Mouse (Mus musculus): ENCODE data around the gene Slc39a10. TPM values are rescaled to one million over a fixed set of nuclear protein-coding genes. Genes with fewer than 3 reads are reported as not detected.

Gene Slc39a10
- 66.1 and 73.8 TPM in 2 replicates for polyA plus RNA-seq (2015; fragmentation: Nextera tagmentation; extraction: Ambion mirVana)

DNA sequence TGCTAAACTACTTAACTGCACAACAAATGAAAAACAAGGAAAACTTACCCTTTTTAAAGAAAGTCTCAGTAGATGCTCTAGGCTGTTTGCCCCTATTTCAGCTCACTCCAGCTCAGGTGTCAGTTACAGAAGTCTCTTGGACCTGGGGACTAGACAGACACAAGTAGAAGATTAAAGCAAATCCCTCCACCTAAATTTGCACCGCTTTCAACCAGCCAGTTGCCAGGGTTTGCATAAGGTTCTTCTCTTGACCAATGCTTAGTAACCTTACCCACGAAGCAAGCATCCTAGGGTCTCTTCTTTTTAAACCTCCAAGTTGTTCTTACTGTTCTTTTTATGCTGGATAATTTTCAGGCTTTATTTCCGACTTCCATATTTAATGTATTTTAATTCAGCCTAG lies at the start of gene Slc39a10:
Gene Slc39a10 (minus strand): TSS at position 101 of the 400 bp plus-strand sequence.
- 0 out of 2 replicates have a peak, but pooled peaks cover 2% of the 10 kb centered on the region for H3K4me1 ChIP-seq (replicated peaks)
- H3K9ac ChIP-seq (replicated peaks) = no peak within 1 kb of the TSS
- H3K36me3 ChIP-seq = no peaks in the 10 kb centered on the region
- no peak for ATAC-seq
- H3K9me3 ChIP-seq = no peaks in the 10 kb centered on the region
- H3K4me3 ChIP-seq (replicated peaks) = no peak within 1 kb of the TSS
- H3K27ac ChIP-seq = no peak within 1 kb of the TSS
- H3K4me2 ChIP-seq (replicated peaks) = no peak within 1 kb of the TSS
- WGBS = 64% methylated on average over 3 of the region's 3 CpGs
- H3K27me3 ChIP-seq = no peaks in the 10 kb centered on the region

DNA sequence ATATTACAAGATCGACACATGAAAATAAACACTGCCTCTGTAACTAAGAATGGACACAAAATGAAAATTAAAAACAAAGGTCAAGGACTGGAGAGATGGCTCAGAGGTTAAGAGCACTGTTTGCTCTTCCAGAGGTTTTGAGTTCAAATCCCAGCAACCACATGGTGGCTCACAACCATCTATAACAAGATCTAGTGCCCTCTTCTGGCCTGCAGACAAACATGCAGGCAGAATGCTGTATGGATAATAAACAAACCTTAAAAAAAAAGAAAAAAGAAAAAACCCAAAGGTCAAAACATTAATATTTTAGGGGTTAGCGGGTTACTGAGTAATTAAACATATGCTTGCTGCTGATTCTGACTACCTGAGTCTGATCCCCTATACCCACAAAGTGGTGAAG lies 46.6 kb upstream of the Slc39a10 start:
- Histone ChIP-seq H3K4me2 (replicated peaks) (no peak overlapping the region), H3K36me3 (no peaks in the 10 kb centered on the region), H3K9ac (replicated peaks) (no peak overlapping the region), H3K9me3 (no peaks in the 10 kb centered on the region), H3K27me3 (no peaks in the 10 kb centered on the region), H3K4me3 (replicated peaks) (no peak overlapping the region), H3K4me1 (replicated peaks) (no peaks in the 10 kb centered on the region), H3K27ac (no peak overlapping the region)
- WGBS = 88% methylated on average over 2 of the region's 2 CpGs
- ATAC-seq = no peak

DNA sequence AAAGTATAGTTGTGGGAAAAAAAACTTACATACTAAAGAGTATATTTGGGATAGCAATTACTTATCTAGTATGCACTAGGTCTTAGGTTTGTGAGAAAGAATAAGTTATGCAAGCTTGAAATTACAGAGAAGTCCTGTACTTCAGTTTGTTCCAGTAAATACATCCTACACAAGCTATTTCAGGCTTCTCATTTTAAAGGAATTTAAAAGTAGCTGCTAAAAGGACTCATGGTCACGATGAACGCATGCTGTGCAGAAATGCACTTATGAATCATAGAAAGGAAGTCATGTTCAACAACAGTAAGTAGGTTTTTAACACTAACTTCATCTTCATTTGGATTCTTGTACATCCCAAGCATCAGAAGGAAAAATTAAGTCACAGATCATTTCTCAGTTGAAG lies 45.0 kb upstream of the Slc39a10 start:
- Histone ChIP-seq H3K4me2 (replicated peaks) (no peak overlapping the region), H3K27me3 (no peaks in the 10 kb centered on the region), H3K9me3 (no peaks in the 10 kb centered on the region), H3K36me3 (no peaks in the 10 kb centered on the region), H3K4me3 (replicated peaks) (no peak overlapping the region), H3K4me1 (replicated peaks) (no peaks in the 10 kb centered on the region), H3K27ac (no peak overlapping the region), H3K9ac (replicated peaks) (no peak overlapping the region)
- WGBS = 89% methylated on average over 2 of the region's 2 CpGs
- no peak for ATAC-seq

DNA sequence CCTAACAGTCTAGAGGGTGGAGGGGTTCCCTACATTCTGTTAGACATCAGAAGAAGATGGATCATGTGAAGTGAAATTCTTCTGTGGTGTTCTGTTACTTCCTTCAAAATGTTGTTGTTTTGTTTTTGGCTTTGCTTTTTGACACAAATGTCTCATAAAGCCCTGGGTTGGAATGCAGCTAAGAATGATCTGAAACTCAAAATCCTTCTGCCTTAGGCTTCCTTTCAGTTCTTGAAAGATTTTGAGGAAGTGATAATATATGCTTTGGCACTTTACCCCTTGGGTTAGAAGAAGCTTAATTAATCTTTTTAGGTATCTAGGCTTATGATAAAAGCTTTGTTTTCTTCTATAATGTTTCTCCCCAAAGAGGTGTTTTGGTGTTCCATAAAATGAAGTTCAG lies 34.5 kb upstream of the Slc39a10 start:
- Histone ChIP-seq H3K36me3 (no peaks in the 10 kb centered on the region), H3K4me1 (replicated peaks) (no peaks in the 10 kb centered on the region), H3K9ac (replicated peaks) (no peak overlapping the region), H3K9me3 (no peaks in the 10 kb centered on the region), H3K4me3 (replicated peaks) (no peak overlapping the region), H3K27ac (no peak overlapping the region), H3K4me2 (replicated peaks) (no peak overlapping the region), H3K27me3 (no peaks in the 10 kb centered on the region)
- no peak for ATAC-seq

DNA sequence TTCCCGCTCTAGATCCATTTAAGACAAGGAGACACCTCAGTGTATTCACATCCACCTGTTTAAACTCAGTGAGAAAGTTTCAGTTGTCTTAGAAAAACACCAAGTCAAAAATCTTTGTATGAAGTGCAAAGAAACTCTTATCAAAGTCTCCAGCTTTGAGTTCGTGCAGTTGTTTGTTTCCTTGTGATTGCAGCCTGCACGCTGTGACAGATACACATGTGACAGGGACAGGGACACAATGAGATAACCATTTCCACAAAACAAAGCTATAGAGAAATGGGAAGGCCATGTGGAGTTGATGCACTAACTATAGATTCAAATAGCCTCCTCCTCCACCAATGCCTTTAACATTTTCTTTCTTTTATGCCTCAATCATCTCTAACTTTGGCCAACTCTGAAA lies 33.6 kb upstream of the Slc39a10 start:
- Histone ChIP-seq H3K9ac (replicated peaks) (no peak overlapping the region), H3K4me3 (replicated peaks) (no peak overlapping the region), H3K9me3 (no peaks in the 10 kb centered on the region), H3K4me2 (replicated peaks) (no peak overlapping the region), H3K27ac (no peak overlapping the region), H3K27me3 (no peaks in the 10 kb centered on the region), H3K36me3 (no peaks in the 10 kb centered on the region), H3K4me1 (replicated peaks) (no peaks in the 10 kb centered on the region)
- no peak for ATAC-seq
- WGBS = 89% methylated on average over 3 of the region's 3 CpGs

DNA sequence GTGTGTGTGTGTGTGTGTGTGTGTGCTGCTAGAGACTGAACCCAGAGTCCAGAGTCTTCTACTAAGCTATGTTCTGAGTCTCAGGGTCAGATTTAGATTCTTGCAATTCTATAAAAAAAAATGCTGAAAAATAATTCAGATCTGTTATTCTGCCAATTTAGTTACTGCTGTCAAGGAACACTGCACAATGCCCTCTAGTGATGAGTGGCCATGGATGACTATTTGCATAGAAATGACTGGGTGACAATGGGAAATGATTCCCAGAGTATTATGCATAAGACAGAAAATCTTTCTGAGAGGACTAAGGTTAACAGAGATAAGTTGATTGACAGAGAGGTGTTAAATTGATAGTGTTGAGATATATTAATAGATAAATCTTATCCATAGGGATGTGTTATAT lies 32.3 kb upstream of the Slc39a10 start:
- Histone ChIP-seq H3K27ac (no peak overlapping the region), H3K9me3 (no peaks in the 10 kb centered on the region), H3K4me3 (replicated peaks) (no peak overlapping the region), H3K36me3 (no peaks in the 10 kb centered on the region), H3K4me1 (replicated peaks) (no peaks in the 10 kb centered on the region), H3K4me2 (replicated peaks) (no peak overlapping the region), H3K27me3 (no peaks in the 10 kb centered on the region), H3K9ac (replicated peaks) (no peak overlapping the region)
- ATAC-seq = no peak

DNA sequence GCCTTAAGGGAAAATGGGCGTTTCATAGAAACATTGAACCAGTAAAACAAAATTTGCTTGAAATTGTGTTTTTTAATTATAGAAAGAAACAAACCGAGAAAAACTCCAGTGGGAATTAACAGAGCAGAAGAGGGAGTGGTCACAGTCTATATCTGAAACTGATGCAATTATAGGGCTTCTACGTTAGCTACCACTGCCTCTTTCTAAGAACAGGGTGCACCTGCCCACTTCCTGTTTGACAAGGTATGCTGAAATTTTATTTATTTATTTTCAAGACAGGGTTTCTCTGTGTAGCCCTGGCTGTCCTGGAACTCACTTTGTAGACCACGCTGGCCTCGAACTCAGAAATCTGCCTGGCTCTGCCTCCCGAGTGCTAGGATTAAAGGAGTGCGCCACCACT lies 30.3 kb upstream of the Slc39a10 start:
- H3K9ac ChIP-seq (replicated peaks) = no peak overlapping the region
- no peak for ATAC-seq
- 91% methylated on average over 7 of the region's 7 CpGs for WGBS
- no peaks in the 10 kb centered on the region for H3K36me3 ChIP-seq
- H3K27me3 ChIP-seq = no peaks in the 10 kb centered on the region
- H3K4me3 ChIP-seq (replicated peaks) = no peak overlapping the region
- H3K9me3 ChIP-seq = no peaks in the 10 kb centered on the region
- H3K4me2 ChIP-seq (replicated peaks) = no peak overlapping the region
- H3K4me1 ChIP-seq (replicated peaks) = no peaks in the 10 kb centered on the region
- H3K27ac ChIP-seq = no peak overlapping the region

DNA sequence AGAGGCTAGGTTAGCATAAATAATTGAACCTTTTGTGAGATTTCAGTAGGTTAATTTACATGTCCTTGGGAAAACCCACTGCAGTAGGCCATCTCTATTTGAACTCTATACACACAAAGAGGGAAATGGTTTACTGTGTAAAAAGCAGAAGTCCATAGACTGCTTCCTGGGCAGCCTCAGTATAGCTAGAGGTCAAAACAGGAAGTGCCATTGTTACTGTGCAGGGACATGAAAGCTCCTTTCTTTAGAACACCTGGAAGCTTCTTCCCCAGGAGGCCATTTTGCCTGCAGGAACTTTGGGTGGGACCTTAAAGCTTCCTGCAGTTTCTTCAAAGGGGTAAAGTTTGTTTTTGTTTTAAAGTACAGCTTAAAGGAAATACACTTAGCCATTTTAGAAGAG lies 29.0 kb upstream of the Slc39a10 start:
- Histone ChIP-seq H3K27ac (no peak overlapping the region), H3K4me3 (replicated peaks) (no peak overlapping the region), H3K9me3 (no peaks in the 10 kb centered on the region), H3K4me1 (replicated peaks) (no peaks in the 10 kb centered on the region), H3K4me2 (replicated peaks) (no peak overlapping the region), H3K27me3 (no peaks in the 10 kb centered on the region), H3K36me3 (no peaks in the 10 kb centered on the region), H3K9ac (replicated peaks) (no peak overlapping the region)
- no peak for ATAC-seq

DNA sequence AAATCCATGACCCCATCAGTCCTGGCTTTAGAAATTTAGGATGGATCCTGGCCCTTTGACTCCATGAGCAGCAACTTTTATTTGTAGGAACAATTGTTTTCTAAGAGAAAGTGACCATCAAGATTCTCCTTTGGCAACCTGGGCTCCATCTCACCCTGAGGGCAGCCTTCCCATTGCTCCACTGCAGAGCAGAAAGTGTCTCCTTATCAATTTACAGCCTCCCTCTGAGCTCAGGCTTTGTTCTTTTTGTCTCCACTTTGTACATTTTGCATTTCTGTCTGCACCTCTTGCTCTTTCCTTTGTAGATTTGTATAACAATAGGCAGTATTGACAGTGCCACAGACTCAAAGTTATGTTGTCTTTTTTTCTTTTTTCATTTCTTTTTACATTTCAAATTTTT lies 23.6 kb upstream of the Slc39a10 start:
- no peak for ATAC-seq
- no peaks in the 10 kb centered on the region for H3K36me3 ChIP-seq
- no peak overlapping the region for H3K27ac ChIP-seq

DNA sequence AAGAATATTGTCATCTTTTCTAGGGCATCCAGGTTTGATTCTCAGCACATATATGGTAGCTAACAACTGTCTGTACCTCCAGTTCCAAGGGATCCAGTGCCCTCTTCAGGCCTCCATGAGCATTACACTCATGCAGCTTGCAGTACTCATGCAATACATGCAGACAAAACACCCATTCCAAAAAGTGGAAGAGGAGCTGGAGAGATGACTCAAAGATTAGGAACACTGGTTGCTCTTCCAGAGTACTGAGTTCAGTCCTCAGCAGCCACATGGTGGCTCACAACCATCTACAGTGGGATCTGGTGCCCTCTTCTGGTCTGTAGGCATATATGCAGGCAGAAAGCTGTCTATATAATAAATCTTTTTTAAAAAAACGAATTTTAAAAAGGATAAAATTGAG lies 21.7 kb upstream of the Slc39a10 start:
- Histone ChIP-seq H3K27ac (no peak overlapping the region), H3K4me1 (replicated peaks) (no peaks in the 10 kb centered on the region), H3K27me3 (no peaks in the 10 kb centered on the region), H3K36me3 (no peaks in the 10 kb centered on the region), H3K4me2 (replicated peaks) (no peak overlapping the region), H3K9me3 (no peaks in the 10 kb centered on the region), H3K4me3 (replicated peaks) (no peak overlapping the region), H3K9ac (replicated peaks) (no peak overlapping the region)
- no peak for ATAC-seq
- WGBS = 50% methylated on average over 1 of the region's 1 CpGs

More for the DNA sequence above, 23.6 kb upstream of the Slc39a10 start:
- no peak overlapping the region for H3K9ac ChIP-seq (replicated peaks)
- H3K4me1 ChIP-seq (replicated peaks) = no peaks in the 10 kb centered on the region
- no peak overlapping the region for H3K4me3 ChIP-seq (replicated peaks)
- no peaks in the 10 kb centered on the region for H3K27me3 ChIP-seq
- H3K9me3 ChIP-seq = no peaks in the 10 kb centered on the region
- no peak overlapping the region for H3K4me2 ChIP-seq (replicated peaks)

DNA sequence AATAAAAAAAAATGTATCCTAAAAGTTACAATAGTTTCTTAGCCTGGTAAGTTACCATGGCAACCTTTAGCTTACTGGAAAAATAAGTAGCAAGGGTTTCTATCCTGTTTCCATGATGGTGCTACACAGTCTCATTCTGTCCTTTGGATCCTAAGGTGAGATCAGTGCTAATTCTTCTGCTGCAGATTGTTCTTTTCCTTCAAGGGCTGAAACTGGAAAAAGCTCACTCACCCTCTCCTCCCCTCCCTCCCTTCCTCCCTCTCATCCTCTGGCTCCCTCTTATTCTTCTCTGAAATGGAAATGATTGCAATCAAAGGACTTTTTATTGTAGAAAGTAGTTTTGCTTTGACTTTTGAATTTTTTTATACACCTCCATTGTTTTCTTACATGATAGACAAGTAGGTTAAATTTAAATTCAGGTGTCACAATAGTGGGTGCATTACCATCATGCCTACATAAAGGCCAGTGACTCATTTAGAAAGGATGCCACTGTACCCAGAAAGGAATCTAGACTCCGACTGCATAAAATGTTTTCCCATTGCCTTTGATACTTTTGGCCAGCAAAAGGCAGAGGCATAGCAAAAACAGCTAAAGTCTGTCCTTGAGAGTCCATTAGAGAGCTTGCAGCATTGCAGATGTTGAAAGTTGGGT lies 20.0 kb upstream of the Slc39a10 start:
- H3K9ac ChIP-seq (replicated peaks) = no peak overlapping the region
- no peak for ATAC-seq
- 90% methylated on average over 1 of the region's 1 CpGs for WGBS
- no peak overlapping the region for H3K4me3 ChIP-seq (replicated peaks)
- H3K36me3 ChIP-seq = no peaks in the 10 kb centered on the region
- no peak overlapping the region for H3K27ac ChIP-seq
- no peaks in the 10 kb centered on the region for H3K9me3 ChIP-seq
- H3K27me3 ChIP-seq = no peaks in the 10 kb centered on the region
- H3K4me2 ChIP-seq (replicated peaks) = no peak overlapping the region
- H3K4me1 ChIP-seq (replicated peaks) = no peaks in the 10 kb centered on the region

DNA sequence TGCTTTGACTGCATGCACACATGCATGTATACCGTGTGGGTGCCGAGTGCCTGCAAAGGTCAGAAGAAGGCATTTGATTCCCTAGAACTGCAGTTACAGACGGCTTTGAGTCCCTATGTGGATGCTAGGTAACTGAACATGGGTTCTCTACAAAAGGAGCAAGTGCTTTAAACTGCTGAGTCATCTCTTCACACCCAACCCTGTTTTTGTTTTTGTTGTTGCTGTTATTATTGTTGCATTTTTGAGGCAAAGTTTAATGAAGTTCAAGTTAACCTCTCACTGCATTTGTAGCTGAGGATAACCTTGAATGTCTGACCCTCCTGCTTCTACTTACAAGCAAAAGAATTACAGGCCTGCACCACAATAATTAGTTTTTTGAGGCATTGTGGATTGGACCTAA lies 17.5 kb upstream of the Slc39a10 start:
- Histone ChIP-seq H3K4me1 (replicated peaks) (no peaks in the 10 kb centered on the region), H3K36me3 (no peaks in the 10 kb centered on the region), H3K27me3 (no peaks in the 10 kb centered on the region), H3K27ac (no peak overlapping the region), H3K9ac (replicated peaks) (no peak overlapping the region), H3K4me3 (replicated peaks) (no peak overlapping the region), H3K4me2 (replicated peaks) (no peak overlapping the region), H3K9me3 (no peaks in the 10 kb centered on the region)
- 98% methylated on average over 3 of the region's 3 CpGs for WGBS
- no peak for ATAC-seq

DNA sequence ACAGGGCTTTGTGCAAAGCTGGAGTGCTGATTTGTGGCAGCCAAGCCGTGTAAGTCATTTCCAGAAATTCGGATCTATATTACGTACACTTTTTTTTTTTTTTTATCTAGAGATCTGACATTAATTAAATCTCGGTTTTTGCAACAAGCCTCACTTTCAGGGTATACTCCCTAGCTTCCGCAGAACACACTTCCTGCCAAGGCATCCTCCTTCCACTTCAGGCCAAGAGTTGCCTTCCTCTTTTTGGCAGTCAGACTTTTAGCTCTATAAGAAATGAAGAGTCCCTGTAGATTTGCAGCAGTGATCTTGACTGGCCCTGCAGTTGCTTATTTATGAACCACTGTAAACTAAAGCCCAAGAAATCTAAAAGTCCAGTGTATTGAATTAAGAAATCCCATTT lies 13.1 kb upstream of the Slc39a10 start:
- H3K9me3 ChIP-seq = no peaks in the 10 kb centered on the region
- H3K27me3 ChIP-seq = no peaks in the 10 kb centered on the region
- no peaks in the 10 kb centered on the region for H3K36me3 ChIP-seq
- no peak overlapping the region for H3K9ac ChIP-seq (replicated peaks)
- 92% methylated on average over 5 of the region's 5 CpGs for WGBS
- no peak overlapping the region for H3K4me3 ChIP-seq (replicated peaks)
- no peak overlapping the region for H3K27ac ChIP-seq
- no peak overlapping the region for H3K4me2 ChIP-seq (replicated peaks)
- H3K4me1 ChIP-seq (replicated peaks) = no peaks in the 10 kb centered on the region
- ATAC-seq = no peak
